Mouse (Mus musculus): Measurements from ENCODE around the gene Higd1a.

Gene Higd1a

GRCm38 (mm10) chr9:121842914-121843313 is 15.2 kb downstream of the Higd1a start:
- no peak for ATAC-seq (ENCODE audit: insufficient number of reproducible peaks, low FRiP score, low TSS enrichment)

DNA sequence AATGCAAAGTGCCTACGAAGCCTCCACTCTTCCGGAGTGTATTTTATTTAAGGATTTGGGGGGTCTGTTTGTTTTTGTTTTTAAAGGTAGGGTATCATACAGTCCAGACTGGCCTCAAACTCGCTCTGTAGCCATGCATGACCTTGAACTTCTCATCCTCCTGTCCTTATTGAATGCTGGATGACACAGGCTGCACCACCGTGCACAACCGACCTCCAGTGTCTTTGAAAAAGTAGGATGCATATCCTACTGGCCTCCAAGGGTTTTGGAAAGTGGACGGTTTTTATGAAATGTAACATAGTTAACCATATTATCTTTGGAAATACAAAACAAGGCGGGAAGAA is 18.6 kb downstream of the Higd1a start:
- ATAC-seq (ENCODE audit: insufficient number of reproducible peaks, low FRiP score, low TSS enrichment): no peak

- ATAC-seq (ENCODE audit: insufficient number of reproducible peaks, low FRiP score, low TSS enrichment): no peak
These were observed 19.1 kb downstream of the Higd1a start, which contains the start of gene Ccdc13 for GRCm38 (mm10) chr9:121838829-121839621. Gene Ccdc13 (minus strand): TSS chr9:121839461.

DNA sequence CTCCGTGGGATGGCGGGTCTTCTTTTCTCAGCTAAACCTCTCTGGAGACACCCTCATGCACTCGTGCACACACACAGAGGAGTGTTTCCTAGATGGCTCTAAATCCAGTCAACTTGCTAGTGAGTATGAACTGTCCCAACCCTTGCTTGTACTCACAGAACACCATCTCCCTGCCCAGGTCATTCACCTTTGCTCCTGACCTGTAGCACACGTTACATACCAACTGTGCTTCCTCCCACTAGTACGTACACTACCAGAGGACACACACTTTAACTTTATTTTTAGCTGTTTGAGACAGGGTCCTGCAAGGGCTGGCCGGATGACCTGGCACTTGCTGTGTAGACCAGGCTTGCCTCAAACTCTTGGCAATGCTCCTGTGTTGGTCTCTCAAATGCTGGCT is 20.2 kb downstream of the Higd1a start:
- no peak for ATAC-seq (ENCODE audit: insufficient number of reproducible peaks, low FRiP score, low TSS enrichment)

- ATAC-seq (ENCODE audit: insufficient number of reproducible peaks, low FRiP score, low TSS enrichment): no peak
These were observed 24.3 kb downstream of the Higd1a start for GRCm38 (mm10) chr9:121833825-121834224.

GRCm38 (mm10) chr9:121830956-121831293 is 27.2 kb downstream of the Higd1a start:
- ATAC-seq (ENCODE audit: insufficient number of reproducible peaks, low FRiP score, low TSS enrichment): no peak; the same call in 1 of the 2 replicates

DNA sequence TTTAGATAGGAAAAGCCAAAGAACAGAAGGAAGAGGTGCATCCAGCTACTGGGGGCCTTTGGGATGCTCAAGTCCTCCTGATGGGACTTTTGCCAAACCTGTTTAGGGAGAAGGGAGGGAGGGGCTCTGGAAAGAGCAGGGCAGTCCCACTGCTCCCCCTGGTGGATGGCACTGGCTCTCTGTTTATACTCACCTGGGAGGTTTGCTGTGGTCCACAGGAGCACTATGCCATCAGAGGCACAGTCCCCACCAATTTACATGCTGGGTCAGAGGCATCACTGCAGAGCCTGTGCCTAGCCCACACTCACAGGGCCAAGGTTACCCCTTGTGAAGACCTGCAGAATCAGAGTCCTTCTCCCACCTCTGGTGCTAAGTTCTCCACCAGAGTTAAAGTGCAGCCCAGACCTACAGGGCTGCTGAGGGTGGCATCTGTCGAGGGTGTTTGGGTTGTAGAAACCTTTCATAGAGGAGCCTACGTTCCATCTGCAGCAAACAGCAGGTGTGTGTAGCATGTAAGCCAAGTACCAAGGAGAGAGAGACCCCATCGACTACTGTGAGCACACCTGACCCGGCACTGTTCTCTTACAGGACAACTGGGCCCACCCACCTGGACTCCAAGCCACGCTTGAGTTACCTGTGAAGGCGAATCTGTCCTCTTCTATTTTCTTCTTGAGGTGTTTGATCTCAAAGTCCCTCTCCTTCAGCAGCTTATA is 27.8 kb downstream of the Higd1a start:
- no peak for ATAC-seq (ENCODE audit: insufficient number of reproducible peaks, low FRiP score, low TSS enrichment)

GRCm38 (mm10) chr9:121829270-121829992 is 28.7 kb downstream of the Higd1a start:
- ATAC-seq (ENCODE audit: insufficient number of reproducible peaks, low FRiP score, low TSS enrichment): no peak

- ATAC-seq (ENCODE audit: insufficient number of reproducible peaks, low FRiP score, low TSS enrichment): no peak
These were observed 29.8 kb downstream of the Higd1a start for GRCm38 (mm10) chr9:121828314-121828713.

GRCm38 (mm10) chr9:121826356-121826755 is 31.8 kb downstream of the Higd1a start:
- ATAC-seq (ENCODE audit: insufficient number of reproducible peaks, low FRiP score, low TSS enrichment): no peak

GRCm38 (mm10) chr9:121823991-121824390 is 34.2 kb downstream of the Higd1a start:
- ATAC-seq (ENCODE audit: insufficient number of reproducible peaks, low FRiP score, low TSS enrichment): no peak

- peak; percentile 69; the same call in 1 of the 2 replicates for ATAC-seq (ENCODE audit: insufficient number of reproducible peaks, low FRiP score, low TSS enrichment)
These were observed 35.1 kb downstream of the Higd1a start for GRCm38 (mm10) chr9:121823051-121823450.

GRCm38 (mm10) chr9:121822585-121822991 is 35.6 kb downstream of the Higd1a start:
- ATAC-seq (ENCODE audit: insufficient number of reproducible peaks, low FRiP score, low TSS enrichment): no peak

GRCm38 (mm10) chr9:121820765-121821164 is 37.4 kb downstream of the Higd1a start:
- ATAC-seq (ENCODE audit: insufficient number of reproducible peaks, low FRiP score, low TSS enrichment): no peak

DNA sequence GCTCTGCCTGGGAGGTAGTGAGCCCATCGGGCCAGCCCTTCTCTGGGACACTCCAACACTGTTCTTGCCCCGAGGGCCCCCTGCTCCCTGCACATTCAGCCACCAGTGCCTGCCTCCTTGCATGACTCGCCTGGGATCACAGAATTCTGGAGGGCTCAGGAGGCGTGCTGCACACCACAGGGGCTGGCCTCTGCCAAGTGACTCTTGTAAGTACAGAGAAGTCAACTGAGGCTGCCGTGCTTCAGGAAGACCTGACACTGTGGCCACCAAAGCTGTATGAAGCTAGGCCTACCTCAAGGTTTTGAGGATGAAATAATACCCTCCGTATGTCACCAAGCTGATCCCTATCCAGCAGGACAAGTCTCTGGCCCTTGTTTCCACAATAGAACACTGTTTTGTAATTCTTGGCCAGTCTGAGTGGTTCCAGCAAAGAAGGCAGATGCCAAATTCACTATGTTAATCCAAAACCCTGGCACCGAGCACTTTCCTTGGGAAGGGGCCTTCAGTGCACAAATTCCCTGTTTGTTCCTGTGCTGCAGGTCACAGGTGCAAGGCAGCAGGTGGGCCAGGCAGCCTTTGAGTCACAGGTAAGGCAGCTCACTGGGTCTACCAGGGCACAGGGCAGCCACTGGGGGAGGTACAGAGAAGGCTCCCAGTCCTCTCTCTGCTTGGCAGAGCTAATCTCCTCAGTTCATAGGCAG is 38.2 kb downstream of the Higd1a start:
- peak; percentile 23 for ATAC-seq (ENCODE audit: insufficient number of reproducible peaks, low FRiP score, low TSS enrichment)

GRCm38 (mm10) chr9:121819073-121819770 is 38.9 kb downstream of the Higd1a start:
- no peak for ATAC-seq (ENCODE audit: insufficient number of reproducible peaks, low FRiP score, low TSS enrichment)

- ATAC-seq (ENCODE audit: insufficient number of reproducible peaks, low FRiP score, low TSS enrichment): no peak
These were observed 43.0 kb downstream of the Higd1a start for GRCm38 (mm10) chr9:121815183-121815582.

- ATAC-seq (ENCODE audit: insufficient number of reproducible peaks, low FRiP score, low TSS enrichment): no peak
These were observed 47.9 kb downstream of the Higd1a start for GRCm38 (mm10) chr9:121810081-121810821.

GRCm38 (mm10) chr9:121808511-121808910 is 49.7 kb downstream of the Higd1a start:
- no peak for ATAC-seq (ENCODE audit: insufficient number of reproducible peaks, low FRiP score, low TSS enrichment)

All from cerebellum, adult (tissue).